Comparison of ENCODE assay signal across 8 mouse cellular contexts in the genomic region with DNA sequence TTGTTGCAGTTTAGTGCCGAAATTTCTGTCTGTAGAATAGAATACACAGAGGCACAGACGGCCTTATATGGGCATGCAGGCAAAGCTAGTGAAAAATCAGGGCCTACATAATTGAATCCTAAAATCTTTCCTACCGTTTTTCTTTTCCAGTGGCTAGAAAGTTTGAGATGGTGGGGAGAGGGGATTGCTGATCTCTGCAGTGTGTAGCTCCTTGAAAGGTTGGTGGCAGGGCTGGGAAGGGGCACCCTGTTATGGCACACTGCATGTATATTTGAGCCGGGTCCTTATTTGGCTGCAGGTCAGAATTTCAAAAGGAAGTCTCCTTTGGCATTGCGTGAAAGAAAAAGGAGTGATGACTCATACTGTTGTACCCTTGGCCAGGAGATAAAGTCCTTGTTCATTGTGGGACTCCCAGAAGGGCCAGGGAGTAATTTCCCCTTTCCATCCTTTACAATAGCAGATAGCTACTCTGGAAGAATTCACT. TPM values are rescaled to one million over a fixed set of nuclear protein-coding genes. Genes with fewer than 3 reads are reported as not detected.
DNase-seq lines count a peak whose midpoint lies in the region; ATAC-seq lines count a peak whose summit lies in the region.

No protein-coding gene starts in this region.

- DNase-seq in CD4-positive, CD25-positive, alpha-beta regulatory T cell, adult 2 months (ENCODE audit: low read depth, low spot score), result peak; percentile 50
- DNase-seq in CD4-positive helper T cell, adult 2 months (ENCODE audit: low read depth, low spot score), result peak; percentile 50
- DNase-seq in embryonic facial prominence, embryonic 14.5 days (ENCODE audit: low spot score), result peak; percentile 62
- DNase-seq in urinary bladder, postnatal 10 days (ENCODE audit: low spot score), result no peak

- peak overlapping the region; percentile 78 for H3K4me3 ChIP-seq in embryonic facial prominence, embryonic 14.5 days (ENCODE audit: low read depth, low read length)
- peak overlapping the region; percentile 61 for H3K4me3 ChIP-seq in hindbrain, embryonic 12.5 days
- H3K4me3 ChIP-seq in liver, embryonic 12.5 days, result peak overlapping the region; percentile 79
- peak overlapping the region; percentile 61 for H3K4me3 ChIP-seq in neural tube, embryonic 12.5 days

- no peak for ATAC-seq in CD4-positive, CD25-positive, alpha-beta regulatory T cell, adult 4 months
- no peak for ATAC-seq in embryonic facial prominence, embryonic 14.5 days (ENCODE audit: low read depth)
- ATAC-seq in hindbrain, embryonic 12.5 days (ENCODE audit: low FRiP score), result no peak
- ATAC-seq in liver, embryonic 12.5 days, result no peak
- ATAC-seq in neural tube, embryonic 12.5 days (ENCODE audit: low FRiP score, low read depth), result no peak

- WGBS in embryonic facial prominence, embryonic 14.5 days, result 3% methylated on average over 5 of the region's 5 CpGs
- WGBS in hindbrain, embryonic 12.5 days, result 4% methylated on average over 5 of the region's 5 CpGs
- 5% methylated on average over 5 of the region's 5 CpGs for WGBS in liver, embryonic 12.5 days (ENCODE audit: insufficient replicate concordance)
- WGBS in neural tube, embryonic 12.5 days, result 4% methylated on average over 5 of the region's 5 CpGs

- no peaks in the 10 kb centered on the region for H3K27me3 ChIP-seq in embryonic facial prominence, embryonic 14.5 days (replicated peaks; ENCODE audit: control insufficient read depth, insufficient read depth, low read length)
- no peaks in the 10 kb centered on the region for H3K27me3 ChIP-seq in hindbrain, embryonic 12.5 days
- no peaks in the 10 kb centered on the region for H3K27me3 ChIP-seq in liver, embryonic 12.5 days (replicated peaks)
- H3K27me3 ChIP-seq in neural tube, embryonic 12.5 days (replicated peaks), result no peaks in the 10 kb centered on the region

- H3K4me2 ChIP-seq in embryonic facial prominence, embryonic 14.5 days (ENCODE audit: low read depth, low read length), result peak overlapping the region; percentile 68
- H3K4me2 ChIP-seq in hindbrain, embryonic 12.5 days (replicated peaks), result peak overlapping the region; percentile 58
- peak overlapping the region; percentile 72 for H3K4me2 ChIP-seq in liver, embryonic 12.5 days
- peak overlapping the region; percentile 61 for H3K4me2 ChIP-seq in neural tube, embryonic 12.5 days (replicated peaks)

- peak overlapping the region; percentile 96 for H3K27ac ChIP-seq in embryonic facial prominence, embryonic 14.5 days (replicated peaks; ENCODE audit: low read depth, low read length)
- H3K27ac ChIP-seq in hindbrain, embryonic 12.5 days, result peak overlapping the region; percentile 100
- peak overlapping the region; percentile 92 for H3K27ac ChIP-seq in liver, embryonic 12.5 days
- 0 out of 2 replicates have a peak overlapping the region, but pooled peaks have one; percentile 47 for H3K27ac ChIP-seq in neural tube, embryonic 12.5 days

- H3K9ac ChIP-seq in embryonic facial prominence, embryonic 14.5 days (ENCODE audit: low read depth, low read length), result peak overlapping the region; percentile 78
- H3K9ac ChIP-seq in hindbrain, embryonic 12.5 days, result peak overlapping the region; percentile 79
- peak overlapping the region; percentile 85 for H3K9ac ChIP-seq in liver, embryonic 12.5 days
- peak overlapping the region; percentile 63 for H3K9ac ChIP-seq in neural tube, embryonic 12.5 days

- peaks cover 42% of the 10 kb centered on the region for H3K36me3 ChIP-seq in embryonic facial prominence, embryonic 14.5 days (ENCODE audit: control insufficient read depth, insufficient read depth, low read length)
- peaks cover 28% of the 10 kb centered on the region for H3K36me3 ChIP-seq in hindbrain, embryonic 12.5 days
- H3K36me3 ChIP-seq in liver, embryonic 12.5 days, result peaks cover 39% of the 10 kb centered on the region
- H3K36me3 ChIP-seq in neural tube, embryonic 12.5 days, result peaks cover 31% of the 10 kb centered on the region

- no peaks in the 10 kb centered on the region for H3K9me3 ChIP-seq in embryonic facial prominence, embryonic 14.5 days (ENCODE audit: control insufficient read depth, low read length)
- H3K9me3 ChIP-seq in hindbrain, embryonic 12.5 days (replicated peaks), result no peaks in the 10 kb centered on the region
- H3K9me3 ChIP-seq in liver, embryonic 12.5 days (replicated peaks), result no peaks in the 10 kb centered on the region
- no peaks in the 10 kb centered on the region for H3K9me3 ChIP-seq in neural tube, embryonic 12.5 days

- H3K4me1 ChIP-seq in embryonic facial prominence, embryonic 14.5 days (ENCODE audit: control insufficient read depth, insufficient read depth, low read length), result peaks cover 10% of the 10 kb centered on the region
- H3K4me1 ChIP-seq in hindbrain, embryonic 12.5 days, result peaks cover 16% of the 10 kb centered on the region
- H3K4me1 ChIP-seq in liver, embryonic 12.5 days, result peaks cover 32% of the 10 kb centered on the region
- peaks cover 17% of the 10 kb centered on the region; the same call in 1 of the 2 replicates for H3K4me1 ChIP-seq in neural tube, embryonic 12.5 days

RNA-seq across cellular contexts. Expression of gene Klf6, which starts 2.2 kb away (rescaled TPM):
- polyA plus RNA-seq in CD4-positive, CD25-positive, alpha-beta regulatory T cell, adult 4 months (2017; shearing (Covaris generic)), result 100 to 1,000 TPM; 158 to 263 TPM
- polyA plus RNA-seq in embryonic facial prominence, embryonic 14.5 days (2014; fragmentation: Nextera tagmentation; extraction: Ambion mirVana), result 85.0 and 86.1 TPM in 2 replicates
- polyA plus RNA-seq in hindbrain, embryonic 12.5 days (2016; fragmentation: Nextera tagmentation; extraction: Ambion mirVana), result 92.0 and 94.7 TPM in 2 replicates
- polyA plus RNA-seq in liver, embryonic 12.5 days (2016; fragmentation: Nextera tagmentation; extraction: Ambion mirVana), result 24.7 and 26.3 TPM in 2 replicates
- polyA plus RNA-seq in neural tube, embryonic 12.5 days (2016; fragmentation: Nextera tagmentation; extraction: Ambion mirVana), result 68.1 and 70.8 TPM in 2 replicates

Comparison
In these comparisons a context has a peak if more than half of its experiments do, and no peak if none do; other contexts are left out.
1. H3K27ac ChIP-seq: peak in every context shown above with its lines; median percentile 100 in hindbrain, embryonic 12.5 days; 96 in embryonic facial prominence, embryonic 14.5 days; 92 in liver, embryonic 12.5 days; 47 in neural tube, embryonic 12.5 days.